Mouse (Mus musculus) midbrain, embryonic 15.5 days (tissue): ENCODE data around the gene Atp8b5. TPM values are rescaled to one million over a fixed set of nuclear protein-coding genes. Genes with fewer than 3 reads are reported as not detected.

Experiments used
- ATAC-seq: fragments of 200-750 bp; cut with Nextera tagmentation; replicated peaks from 2 replicates; pipeline ENCODE4 v1.8.0; 2017; ENCODE audit warnings: moderate TSS enrichment
- H3K27ac ChIP-seq: fragments of 300-500 bp; sonication (generic); 2 replicates; pipeline ENCODE4 v1.5.1; 2015; ENCODE audit warnings: mild to moderate bottlenecking, inconsistent platforms
- H3K27me3 ChIP-seq: fragments of 300-500 bp; sonication (generic); replicated peaks from 2 replicates; pipeline ENCODE4 v1.6.1; 2015; ENCODE audit warnings: inconsistent platforms
- H3K36me3 ChIP-seq: fragments of 300-500 bp; sonication (generic); replicated peaks from 2 replicates; pipeline ENCODE4 v1.6.1; 2015; ENCODE audit warnings: inconsistent platforms
- H3K4me1 ChIP-seq: fragments of 300-500 bp; sonication (generic); 2 replicates; pipeline ENCODE4 v1.6.1; 2015; ENCODE audit warnings: inconsistent platforms
- H3K4me2 ChIP-seq: fragments of 300-500 bp; sonication (generic); 2 replicates; pipeline ENCODE4 v1.6.1; 2015; ENCODE audit warnings: inconsistent platforms, mild to moderate bottlenecking, moderate library complexity
- H3K4me3 ChIP-seq: fragments of 300-500 bp; sonication (generic); 2 replicates; pipeline ENCODE4 v1.5.1; 2015; ENCODE audit warnings: mild to moderate bottlenecking, inconsistent platforms
- H3K9ac ChIP-seq: fragments of 300-500 bp; sonication (generic); 2 replicates; pipeline ENCODE4 v1.6.1; 2015; ENCODE audit warnings: mild to moderate bottlenecking, inconsistent platforms
- H3K9me3 ChIP-seq: fragments of 300-500 bp; sonication (generic); 2 replicates; pipeline ENCODE4 v1.6.1; 2016; ENCODE audit warnings: inconsistent platforms
- WGBS: fragments of 180-500 bp; shearing (Covaris S2); methylation state at CpG from one replicate; pipeline ENCODE4 v1.1.7; 2015; ENCODE audit warnings: mixed read lengths; 5-methylcytosine and 5-hydroxymethylcytosine counted together
- polyA plus RNA-seq: library from polyadenylated mRNA; unstranded; fragments of >200 nt; fragmentation: Nextera tagmentation; extraction: Ambion mirVana; gene quantifications from 2 replicates; pipeline ENCODE4 v1.2.1, GENCODE M21; 2015

The Atp8b5 gene
- polyA plus RNA-seq, 1 experiment from 2014 or later = 0.46 TPM

GRCm38 (mm10) chr4:43371406-43371805, 104.4 kb downstream of the Atp8b5 start:
- 73% methylated on average over 11 of the region's 11 CpGs for WGBS

GRCm38 (mm10) chr4:43372155-43372554, 105.2 kb downstream of the Atp8b5 start:
- WGBS = 78% methylated on average over 4 of the region's 4 CpGs

More at GRCm38 (mm10) chr4:43371406-43371805, 104.4 kb downstream of the Atp8b5 start:
- Histone ChIP-seq H3K4me3 (no peak overlapping the region), H3K4me1 (no peaks in the 10 kb centered on the region), H3K27ac (no peak overlapping the region), H3K9me3 (no peaks in the 10 kb centered on the region), H3K4me2 (no peak overlapping the region), H3K36me3 (no peaks in the 10 kb centered on the region), H3K9ac (no peak overlapping the region), H3K27me3 (no peaks in the 10 kb centered on the region)
- ATAC-seq = no peak

GRCm38 (mm10) chr4:43374266-43374665, 107.3 kb downstream of the Atp8b5 start:
- no peak overlapping the region for H3K9ac ChIP-seq
- 88% methylated on average over 4 of the region's 4 CpGs for WGBS
- H3K9me3 ChIP-seq = no peaks in the 10 kb centered on the region
- no peak overlapping the region for H3K27ac ChIP-seq
- ATAC-seq = no peak
- no peaks in the 10 kb centered on the region for H3K4me1 ChIP-seq
- no peaks in the 10 kb centered on the region for H3K36me3 ChIP-seq
- H3K27me3 ChIP-seq = no peaks in the 10 kb centered on the region
- H3K4me3 ChIP-seq = no peak overlapping the region
- H3K4me2 ChIP-seq = no peak overlapping the region

More at GRCm38 (mm10) chr4:43372155-43372554, 105.2 kb downstream of the Atp8b5 start:
- H3K4me3 ChIP-seq = no peak overlapping the region
- no peaks in the 10 kb centered on the region for H3K9me3 ChIP-seq
- H3K27me3 ChIP-seq = no peaks in the 10 kb centered on the region
- H3K27ac ChIP-seq = no peak overlapping the region
- no peaks in the 10 kb centered on the region for H3K36me3 ChIP-seq
- H3K4me2 ChIP-seq = no peak overlapping the region
- ATAC-seq = no peak
- H3K9ac ChIP-seq = no peak overlapping the region
- H3K4me1 ChIP-seq = no peaks in the 10 kb centered on the region

GRCm38 (mm10) chr4:43379601-43380000, 112.6 kb downstream of the Atp8b5 start:
- H3K27ac ChIP-seq = no peak overlapping the region
- H3K4me3 ChIP-seq = no peak overlapping the region
- H3K27me3 ChIP-seq = no peaks in the 10 kb centered on the region
- no peaks in the 10 kb centered on the region for H3K36me3 ChIP-seq
- 92% methylated on average over 6 of the region's 6 CpGs for WGBS
- H3K4me2 ChIP-seq = no peak overlapping the region
- no peaks in the 10 kb centered on the region for H3K9me3 ChIP-seq
- no peak overlapping the region for H3K9ac ChIP-seq
- no peak for ATAC-seq
- peaks cover 27% of the 10 kb centered on the region for H3K4me1 ChIP-seq

- WGBS = 56% methylated on average over 10 of the region's 10 CpGs
- peak; percentile 9; the same call in 1 of the 2 replicates for ATAC-seq
- H3K4me3 ChIP-seq = peak overlapping the region; percentile 66
- H3K27ac ChIP-seq = 0 out of 2 replicates have a peak overlapping the region, but pooled peaks have one; percentile 85
- H3K9ac ChIP-seq = peak overlapping the region; percentile 85
- peak overlapping the region; percentile 80 for H3K4me2 ChIP-seq
- H3K27me3 ChIP-seq = no peaks in the 10 kb centered on the region
- no peaks in the 10 kb centered on the region for H3K9me3 ChIP-seq
- no peaks in the 10 kb centered on the region for H3K36me3 ChIP-seq
- H3K4me1 ChIP-seq = peaks cover 30% of the 10 kb centered on the region
These were observed 114.0 kb downstream of the Atp8b5 start for GRCm38 (mm10) chr4:43380951-43381350.

- H3K4me3 ChIP-seq = peak within 1 kb of the TSS; percentile 66
- H3K9ac ChIP-seq = peak within 1 kb of the TSS; percentile 85
- under 1% methylated on average over 63 of the region's 63 CpGs for WGBS
- no peaks in the 10 kb centered on the region for H3K27me3 ChIP-seq
- no peaks in the 10 kb centered on the region for H3K9me3 ChIP-seq
- peak within 1 kb of the TSS; percentile 80 for H3K4me2 ChIP-seq
- peak within 1 kb of the TSS; percentile 85 for H3K27ac ChIP-seq
- ATAC-seq = peak; percentile 94
- no peaks in the 10 kb centered on the region for H3K36me3 ChIP-seq
- peaks cover 30% of the 10 kb centered on the region for H3K4me1 ChIP-seq
These were observed 114.6 kb downstream of the Atp8b5 start, which contains the start of gene Rusc2 for GRCm38 (mm10) chr4:43381408-43382154. Gene Rusc2 (plus strand): TSS chr4:43381979.

- ATAC-seq = peak; percentile 85
- Histone ChIP-seq H3K36me3 (no peaks in the 10 kb centered on the region), H3K27me3 (no peaks in the 10 kb centered on the region), H3K4me1 (peaks cover 30% of the 10 kb centered on the region), H3K9me3 (no peaks in the 10 kb centered on the region), H3K4me3 (peak overlapping the region; percentile 66), H3K27ac (peak overlapping the region; percentile 85), H3K4me2 (peak overlapping the region; percentile 80), H3K9ac (peak overlapping the region; percentile 85)
- WGBS = 6% methylated on average over 25 of the region's 33 CpGs
These were observed 115.4 kb downstream of the Atp8b5 start for GRCm38 (mm10) chr4:43382155-43383020.

GRCm38 (mm10) chr4:43383246-43384082, 116.5 kb downstream of the Atp8b5 start:
- H3K36me3 ChIP-seq = no peaks in the 10 kb centered on the region
- peak overlapping the region; percentile 85; the same call in 1 of the 2 replicates for H3K9ac ChIP-seq
- H3K9me3 ChIP-seq = no peaks in the 10 kb centered on the region
- H3K4me1 ChIP-seq = peaks cover 30% of the 10 kb centered on the region
- WGBS = 76% methylated on average over 11 of the region's 11 CpGs
- H3K27me3 ChIP-seq = no peaks in the 10 kb centered on the region
- peak overlapping the region; percentile 66 for H3K4me3 ChIP-seq
- H3K27ac ChIP-seq = no peak overlapping the region
- no peak for ATAC-seq
- H3K4me2 ChIP-seq = peak overlapping the region; percentile 80

GRCm38 (mm10) chr4:43384083-43384460, 117.1 kb downstream of the Atp8b5 start:
- no peak overlapping the region for H3K4me3 ChIP-seq
- no peak for ATAC-seq
- WGBS = 87% methylated on average over 5 of the region's 5 CpGs
- no peak overlapping the region for H3K27ac ChIP-seq
- no peak overlapping the region for H3K9ac ChIP-seq
- H3K4me1 ChIP-seq = peaks cover 30% of the 10 kb centered on the region
- no peaks in the 10 kb centered on the region for H3K27me3 ChIP-seq
- no peaks in the 10 kb centered on the region for H3K9me3 ChIP-seq
- peak overlapping the region; percentile 80; the same call in 1 of the 2 replicates for H3K4me2 ChIP-seq
- H3K36me3 ChIP-seq = no peaks in the 10 kb centered on the region

- H3K9ac ChIP-seq = no peak overlapping the region
- H3K36me3 ChIP-seq = no peaks in the 10 kb centered on the region
- WGBS = 98% methylated on average over 3 of the region's 3 CpGs
- H3K4me1 ChIP-seq = peaks cover 30% of the 10 kb centered on the region
- ATAC-seq = no peak
- H3K9me3 ChIP-seq = no peaks in the 10 kb centered on the region
- H3K4me2 ChIP-seq = no peak overlapping the region
- no peak overlapping the region for H3K4me3 ChIP-seq
- no peak overlapping the region for H3K27ac ChIP-seq
- no peaks in the 10 kb centered on the region for H3K27me3 ChIP-seq
These were observed 117.6 kb downstream of the Atp8b5 start for GRCm38 (mm10) chr4:43384541-43384940.

- no peak for ATAC-seq
- H3K36me3 ChIP-seq = no peaks in the 10 kb centered on the region
These were observed 120.0 kb downstream of the Atp8b5 start for GRCm38 (mm10) chr4:43386932-43387331.

More at GRCm38 (mm10) chr4:43386932-43387331, 120.0 kb downstream of the Atp8b5 start:
- Histone ChIP-seq H3K27ac (no peak overlapping the region), H3K9ac (no peak overlapping the region), H3K4me2 (no peak overlapping the region), H3K27me3 (no peaks in the 10 kb centered on the region), H3K4me3 (no peak overlapping the region), H3K4me1 (peaks cover 20% of the 10 kb centered on the region), H3K9me3 (no peaks in the 10 kb centered on the region)
